Mouse (Mus musculus): ENCODE results near the gene Snrpb. TPM values are rescaled to one million over a fixed set of nuclear protein-coding genes. Genes with fewer than 3 reads are reported as not detected.

Gene Snrpb
- 100 to 1,000 TPM; 124 to 137 TPM for total RNA-seq (2021)
- long read RNA-seq, experiment 1, transcript Snrpb-201 (7 exons, 1,161 nt) = major isoform, 180 of 188 reads
- long read RNA-seq, experiment 1, partial matches to known transcripts = 4 of 188 reads
- long read RNA-seq, experiment 1, other reads (novel, unspliced or antisense) = 4 of 188 reads
- long read RNA-seq, experiment 2, transcript Snrpb-201 (7 exons, 1,161 nt) = major isoform, 190 of 206 reads
- long read RNA-seq, experiment 2, partial matches to known transcripts = 1 of 206 reads
- long read RNA-seq, experiment 2, other reads (novel, unspliced or antisense) = 12 of 206 reads

- intact Hi-C loops (cut with DNase I) = loop anchor here (2.0 to 10.0 kb wide), 4 partner anchors 106 to 1074 kb away; partner anchors contain the start of genes Idh3b, Polr1b and Stk35
- Histone ChIP-seq H3K27ac (peak within 1 kb of the TSS; percentile 98), H3K4me3 (peak within 1 kb of the TSS; percentile 84)
- no peak for TF ChIP-seq CTCF (IDR thresholded peaks at IDR 0.05)
- peak; percentile 94 for DNase-seq
Observed at GRCm38 (mm10) chr2:130178706-130179506, at the start of gene Snrpb. Gene Snrpb (minus strand): TSS chr2:130179403.

- intact Hi-C loops (cut with DNase I) = no loop called here
- Histone ChIP-seq H3K4me3 (no peak overlapping the region), H3K27ac (no peak overlapping the region)
- DNase-seq = no peak
- TF ChIP-seq CTCF (IDR thresholded peaks at IDR 0.05) = no peak
Observed at GRCm38 (mm10) chr2:130211581-130211980, 32.4 kb upstream of the Snrpb start.

DNA sequence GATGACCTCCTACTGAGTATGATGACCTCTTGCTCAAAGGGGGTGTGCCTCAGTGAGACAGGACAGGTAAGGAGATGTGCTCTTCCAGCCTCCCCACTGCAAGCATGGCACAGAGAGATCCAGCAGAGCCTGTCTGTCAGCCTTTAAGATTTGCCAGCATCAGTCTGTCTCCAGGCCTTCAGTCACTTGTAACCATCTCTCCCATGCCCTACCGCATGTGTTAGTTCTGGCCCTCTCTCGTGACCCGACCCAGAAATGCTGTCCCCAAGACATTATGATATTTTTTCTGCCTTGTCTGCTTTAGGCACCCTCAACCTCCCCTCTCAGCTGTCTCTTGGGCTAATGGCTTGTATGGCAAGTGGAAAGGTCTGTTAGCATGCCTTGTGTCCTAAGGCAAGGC, 30.4 kb upstream of the Snrpb start:
- intact Hi-C loops (cut with DNase I) = no loop called here
- Histone ChIP-seq H3K4me3 (no peak overlapping the region), H3K27ac (no peak overlapping the region)
- no peak for DNase-seq
- no peak for TF ChIP-seq CTCF (IDR thresholded peaks at IDR 0.05)

DNA sequence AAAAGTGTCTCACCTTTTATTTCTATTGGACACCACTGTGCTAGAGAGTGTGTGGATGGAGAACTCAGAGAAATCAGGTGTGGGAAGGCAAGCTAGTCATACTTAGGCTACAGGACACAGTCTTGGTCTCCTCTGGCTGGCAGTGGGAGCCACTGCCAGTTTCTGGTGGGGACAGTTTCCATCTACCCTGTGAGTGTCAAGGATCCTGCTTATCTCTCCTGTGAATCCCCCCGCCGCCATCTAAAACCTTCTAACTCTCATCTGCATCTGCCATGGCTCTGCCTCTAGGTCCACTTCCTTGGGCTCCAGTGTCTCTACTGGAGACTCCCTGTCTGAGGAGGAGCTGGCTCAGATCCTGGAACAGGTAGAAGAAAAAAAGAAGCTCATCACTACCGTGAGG, 28.8 kb upstream of the Snrpb start:
- intact Hi-C loops (cut with DNase I) = no loop called here
- Histone ChIP-seq H3K27ac (no peak overlapping the region), H3K4me3 (no peak overlapping the region)
- no peak for DNase-seq
- no peak for TF ChIP-seq CTCF (IDR thresholded peaks at IDR 0.05)

GRCm38 (mm10) chr2:130207376-130207775, 28.2 kb upstream of the Snrpb start:
- Histone ChIP-seq H3K27ac (no peak overlapping the region), H3K4me3 (no peak overlapping the region)
- intact Hi-C loops (cut with DNase I) = no loop called here
- DNase-seq = no peak
- no peak for TF ChIP-seq CTCF (IDR thresholded peaks at IDR 0.05)

GRCm38 (mm10) chr2:130200961-130201360, 21.8 kb upstream of the Snrpb start:
- intact Hi-C loops (cut with DNase I) = no loop called here

GRCm38 (mm10) chr2:130194894-130195293, 15.7 kb upstream of the Snrpb start, which contains the start of gene Tmc2:
Gene Tmc2 (plus strand): TSS chr2:130195194.
- DNase-seq = no peak
- Histone ChIP-seq H3K27ac (no peak within 1 kb of the TSS), H3K4me3 (no peak within 1 kb of the TSS)
- no peak for TF ChIP-seq CTCF (IDR thresholded peaks at IDR 0.05)
- intact Hi-C loops (cut with DNase I) = no loop called here

More at GRCm38 (mm10) chr2:130200961-130201360, 21.8 kb upstream of the Snrpb start:
- no peak overlapping the region for H3K4me3 ChIP-seq
- no peak for DNase-seq
- TF ChIP-seq CTCF (IDR thresholded peaks at IDR 0.05) = no peak
- no peak overlapping the region for H3K27ac ChIP-seq

- H3K27ac ChIP-seq = no peak overlapping the region
- H3K4me3 ChIP-seq = no peak overlapping the region
- no peak for TF ChIP-seq CTCF (IDR thresholded peaks at IDR 0.05)
- intact Hi-C loops (cut with DNase I) = no loop called here
- no peak for DNase-seq
Observed at GRCm38 (mm10) chr2:130188391-130188790, 9.2 kb upstream of the Snrpb start.

- intact Hi-C loops (cut with DNase I) = loop anchor here (2.0 to 10.0 kb wide), 5 partner anchors 93 to 1075 kb away; partner anchors contain the start of genes Idh3b, Nop56, Polr1b and Stk35
- DNase-seq = no peak
- peak overlapping the region; percentile 98 for H3K27ac ChIP-seq
- TF ChIP-seq CTCF (IDR thresholded peaks at IDR 0.05) = no peak
- H3K4me3 ChIP-seq = peak overlapping the region; percentile 84
Observed at GRCm38 (mm10) chr2:130179507-130180019, 360 bp upstream of the Snrpb start.

DNA sequence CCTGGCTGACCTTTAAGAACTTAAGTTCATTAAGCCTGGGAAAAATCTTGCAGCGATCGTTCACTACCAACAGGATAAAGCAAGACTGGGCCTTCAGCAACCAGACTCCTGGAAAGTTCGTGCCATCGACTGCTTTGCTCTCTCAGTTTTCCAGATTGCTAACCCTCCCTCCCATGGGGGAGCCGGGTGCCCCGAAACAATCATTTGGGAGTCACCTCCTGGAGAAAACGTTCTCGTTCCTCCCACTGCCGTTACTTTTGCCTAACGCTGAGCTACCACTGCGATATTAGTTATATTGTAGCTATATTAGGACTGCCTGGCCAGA, 860 bp downstream of the Snrpb start:
- no peak for DNase-seq
- intact Hi-C loops (cut with DNase I) = loop anchor here (2.0 to 10.0 kb wide), 4 partner anchors 106 to 1074 kb away; partner anchors contain the start of genes Idh3b, Polr1b and Stk35
- H3K27ac ChIP-seq = peak overlapping the region; percentile 98
- TF ChIP-seq CTCF (IDR thresholded peaks at IDR 0.05) = no peak
- peak overlapping the region; percentile 84 for H3K4me3 ChIP-seq

GRCm38 (mm10) chr2:130176820-130177219, 2.4 kb downstream of the Snrpb start:
- Histone ChIP-seq H3K4me3 (peak overlapping the region; percentile 84), H3K27ac (peak overlapping the region; percentile 98)
- intact Hi-C loops (cut with DNase I) = loop anchor here (5.0 to 10.0 kb wide), 3 partner anchors 292 to 1072 kb away; partner anchors contain the start of genes Polr1b and Stk35
- TF ChIP-seq CTCF (IDR thresholded peaks at IDR 0.05) = no peak
- DNase-seq = no peak

DNA sequence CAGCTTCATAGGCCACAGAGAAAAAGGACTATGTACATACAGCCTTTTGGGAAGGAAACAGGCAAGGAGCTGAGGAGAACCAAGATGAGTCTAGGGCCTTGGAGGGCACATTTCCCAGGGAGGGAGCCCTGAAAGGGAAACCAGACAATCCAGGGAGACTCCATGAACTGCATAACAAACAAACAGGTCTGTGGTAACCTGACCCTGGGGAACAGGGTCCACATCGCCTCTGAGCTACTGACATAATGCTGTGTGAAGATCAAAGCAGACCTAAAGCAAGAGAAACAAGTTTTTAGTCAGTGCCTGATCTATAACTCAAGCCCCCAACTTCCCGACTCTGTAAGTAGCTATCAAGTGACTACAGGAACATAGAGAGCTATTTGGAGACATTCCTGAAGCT, 7.5 kb downstream of the Snrpb start:
- Histone ChIP-seq H3K27ac (no peak overlapping the region), H3K4me3 (no peak overlapping the region)
- TF ChIP-seq CTCF (IDR thresholded peaks at IDR 0.05) = no peak
- DNase-seq = no peak
- intact Hi-C loops (cut with DNase I) = loop anchor here (10.0 kb wide), 2 partner anchors 287 to 1067 kb away; partner anchors contain the start of gene Polr1b

- intact Hi-C loops (cut with DNase I) = loop anchor here (5.0 kb wide), 1 partner anchor 101 kb away; no protein-coding TSS in a partner anchor
- no peak overlapping the region for H3K4me3 ChIP-seq
- no peak overlapping the region for H3K27ac ChIP-seq
- TF ChIP-seq CTCF (IDR thresholded peaks at IDR 0.05) = peak; percentile 63
- peak; percentile 57 for DNase-seq
Observed at GRCm38 (mm10) chr2:130167861-130168260, 11.3 kb downstream of the Snrpb start.

Measured in gastrocnemius, adult 2 months (tissue).